Mouse (Mus musculus): Measurements from ENCODE around the gene Sun5. TPM values are rescaled to one million over a fixed set of nuclear protein-coding genes. Genes with fewer than 3 reads are reported as not detected.
A peak's percentile ranks its signal among the peaks of the same experiment; 100 is the strongest.

Sun5 gene
- polyA plus RNA-seq (2012; rRNA removed): 255 and 271 TPM in 2 replicates

DNA sequence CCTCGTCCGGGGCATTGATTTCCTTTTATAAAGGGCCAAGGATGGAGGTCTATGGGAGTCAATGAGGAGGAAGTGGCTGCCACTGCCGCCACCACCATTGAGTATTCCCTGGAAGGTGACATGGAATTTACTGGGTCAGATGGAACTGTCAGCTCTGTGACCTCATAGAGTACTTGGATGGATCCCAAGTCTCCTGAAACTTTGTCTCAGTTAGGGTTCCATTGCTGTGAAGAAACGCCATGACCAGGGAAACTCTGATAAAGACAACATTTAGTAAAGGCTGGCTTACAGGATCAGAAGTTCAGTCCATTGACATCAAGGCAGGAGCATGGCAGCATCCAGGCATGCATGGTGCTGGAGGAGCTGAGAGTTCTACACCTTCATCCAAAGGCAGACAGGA is at the start of gene Sun5:
Gene Sun5, minus strand, starts transcription at position 101 of the 400 bp plus-strand sequence.
- H3K27ac ChIP-seq (ENCODE audit: control insufficient read depth, insufficient read depth, low read depth, low read length): no peak within 1 kb of the TSS; the same call in none of the 2 replicates
- H3K4me3 ChIP-seq (ENCODE audit: control insufficient read depth, low read depth, low read length): peak within 1 kb of the TSS; percentile 83
- TF ChIP-seq POLR2A (IDR thresholded peaks at IDR 0.05; ENCODE audit: control insufficient read depth, low read depth, low read length): peak; percentile 28; the same call in 1 of the 2 replicates
- no peak for TF ChIP-seq CTCF (IDR thresholded peaks at IDR 0.05; ENCODE audit: control insufficient read depth, insufficient read depth, insufficient replicate concordance, low read depth, low read length)
- no peaks in the 10 kb centered on the region for H3K36me3 ChIP-seq (ENCODE audit: control insufficient read depth, insufficient read depth, low read length)
- H3K4me1 ChIP-seq (ENCODE audit: control insufficient read depth, insufficient read depth, low read length): no peaks in the 10 kb centered on the region
- H3K27me3 ChIP-seq (ENCODE audit: control insufficient read depth, insufficient read depth, low read length): no peaks in the 10 kb centered on the region

GRCm38 (mm10) chr2:153917930-153918329 is 47.0 kb upstream of the Sun5 start, which contains the start of gene Bpifb3:
Bpifb3 (plus strand) TSS chr2:153918230.
- Histone ChIP-seq H3K36me3 (ENCODE audit: control insufficient read depth, insufficient read depth, low read length) (no peaks in the 10 kb centered on the region), H3K27ac (ENCODE audit: control insufficient read depth, insufficient read depth, low read depth, low read length) (no peak within 1 kb of the TSS), H3K4me3 (ENCODE audit: control insufficient read depth, low read depth, low read length) (no peak within 1 kb of the TSS), H3K27me3 (ENCODE audit: control insufficient read depth, insufficient read depth, low read length) (no peaks in the 10 kb centered on the region), H3K4me1 (ENCODE audit: control insufficient read depth, insufficient read depth, low read length) (no peaks in the 10 kb centered on the region)
- no peak for TF ChIP-seq POLR2A (IDR thresholded peaks at IDR 0.05; ENCODE audit: control insufficient read depth, low read depth, low read length)
- TF ChIP-seq CTCF (IDR thresholded peaks at IDR 0.05; ENCODE audit: control insufficient read depth, insufficient read depth, insufficient replicate concordance, low read depth, low read length): no peak

- Histone ChIP-seq H3K27ac (ENCODE audit: control insufficient read depth, insufficient read depth, low read depth, low read length) (no peak overlapping the region), H3K36me3 (ENCODE audit: control insufficient read depth, insufficient read depth, low read length) (no peaks in the 10 kb centered on the region), H3K27me3 (ENCODE audit: control insufficient read depth, insufficient read depth, low read length) (no peaks in the 10 kb centered on the region), H3K4me3 (ENCODE audit: control insufficient read depth, low read depth, low read length) (no peak overlapping the region), H3K4me1 (ENCODE audit: control insufficient read depth, insufficient read depth, low read length) (no peaks in the 10 kb centered on the region)
- no peak for TF ChIP-seq CTCF (IDR thresholded peaks at IDR 0.05; ENCODE audit: control insufficient read depth, insufficient read depth, insufficient replicate concordance, low read depth, low read length)
- TF ChIP-seq POLR2A (IDR thresholded peaks at IDR 0.05; ENCODE audit: control insufficient read depth, low read depth, low read length): no peak
Measured at GRCm38 (mm10) chr2:153914151-153914550, 43.3 kb upstream of the Sun5 start.

- Histone ChIP-seq H3K4me1 (ENCODE audit: control insufficient read depth, insufficient read depth, low read length) (no peaks in the 10 kb centered on the region), H3K27ac (ENCODE audit: control insufficient read depth, insufficient read depth, low read depth, low read length) (no peak overlapping the region), H3K27me3 (ENCODE audit: control insufficient read depth, insufficient read depth, low read length) (no peaks in the 10 kb centered on the region), H3K36me3 (ENCODE audit: control insufficient read depth, insufficient read depth, low read length) (no peaks in the 10 kb centered on the region), H3K4me3 (ENCODE audit: control insufficient read depth, low read depth, low read length) (no peak overlapping the region)
- no peak for TF ChIP-seq POLR2A (IDR thresholded peaks at IDR 0.05; ENCODE audit: control insufficient read depth, low read depth, low read length)
Measured at GRCm38 (mm10) chr2:153906626-153907025, 35.7 kb upstream of the Sun5 start.

DNA sequence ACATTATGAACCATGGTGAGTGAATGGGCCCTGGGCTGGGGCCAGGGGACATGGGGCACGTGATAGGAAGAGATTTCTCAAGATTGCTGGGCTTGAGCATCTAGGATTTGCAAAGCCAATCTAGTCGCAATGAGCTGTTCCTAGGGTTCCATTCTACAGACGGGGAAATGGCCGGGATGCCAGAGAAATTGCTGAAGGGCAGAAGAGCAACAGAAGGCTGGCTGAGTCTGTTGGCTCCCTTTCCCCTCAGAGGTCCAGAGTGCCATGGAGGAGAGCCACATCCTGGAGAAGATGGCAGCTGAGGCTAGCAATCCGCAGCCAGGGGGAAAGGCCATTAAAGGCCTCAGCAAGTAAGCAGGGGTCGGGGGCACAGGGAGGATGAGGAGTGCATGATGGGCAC is 31.8 kb upstream of the Sun5 start:
- H3K27ac ChIP-seq (ENCODE audit: control insufficient read depth, insufficient read depth, low read depth, low read length): no peak overlapping the region
- no peak overlapping the region for H3K4me3 ChIP-seq (ENCODE audit: control insufficient read depth, low read depth, low read length)
- H3K27me3 ChIP-seq (ENCODE audit: control insufficient read depth, insufficient read depth, low read length): no peaks in the 10 kb centered on the region
- TF ChIP-seq POLR2A (IDR thresholded peaks at IDR 0.05; ENCODE audit: control insufficient read depth, low read depth, low read length) (no peak), CTCF (IDR thresholded peaks at IDR 0.05; ENCODE audit: control insufficient read depth, insufficient read depth, insufficient replicate concordance, low read depth, low read length) (no peak)
- H3K4me1 ChIP-seq (ENCODE audit: control insufficient read depth, insufficient read depth, low read length): no peaks in the 10 kb centered on the region
- H3K36me3 ChIP-seq (ENCODE audit: control insufficient read depth, insufficient read depth, low read length): no peaks in the 10 kb centered on the region

DNA sequence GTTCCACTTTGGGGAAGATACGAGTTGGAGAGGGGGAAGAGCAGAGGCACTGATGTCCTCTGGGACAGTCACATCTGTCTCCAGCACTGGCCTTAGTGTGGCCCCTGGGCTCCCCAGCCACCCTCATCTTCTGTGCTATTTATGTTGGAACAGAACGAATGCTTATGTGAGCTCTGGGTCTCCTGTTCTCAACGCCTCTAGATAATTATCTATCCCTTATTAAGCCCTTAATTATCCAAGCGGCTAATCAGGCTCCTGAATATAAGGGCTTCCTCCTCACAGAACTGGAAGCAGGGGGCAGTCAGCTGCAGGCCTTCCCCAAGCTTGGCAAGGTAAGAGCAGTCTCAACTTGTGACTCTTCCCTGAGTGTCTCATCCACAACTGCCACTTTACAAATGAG is 29.2 kb upstream of the Sun5 start, which contains the start of gene Bpifb6:
Gene Bpifb6, plus strand, starts transcription at position 301 of the 400 bp plus-strand sequence.
- H3K27ac ChIP-seq (ENCODE audit: control insufficient read depth, insufficient read depth, low read depth, low read length): no peak within 1 kb of the TSS
- no peak within 1 kb of the TSS for H3K4me3 ChIP-seq (ENCODE audit: control insufficient read depth, low read depth, low read length)
- no peaks in the 10 kb centered on the region for H3K27me3 ChIP-seq (ENCODE audit: control insufficient read depth, insufficient read depth, low read length)
- no peak for TF ChIP-seq POLR2A (IDR thresholded peaks at IDR 0.05; ENCODE audit: control insufficient read depth, low read depth, low read length)
- TF ChIP-seq CTCF (IDR thresholded peaks at IDR 0.05; ENCODE audit: control insufficient read depth, insufficient read depth, insufficient replicate concordance, low read depth, low read length): no peak
- no peaks in the 10 kb centered on the region for H3K36me3 ChIP-seq (ENCODE audit: control insufficient read depth, insufficient read depth, low read length)
- no peaks in the 10 kb centered on the region for H3K4me1 ChIP-seq (ENCODE audit: control insufficient read depth, insufficient read depth, low read length)

- H3K36me3 ChIP-seq (ENCODE audit: control insufficient read depth, insufficient read depth, low read length): no peaks in the 10 kb centered on the region
- no peaks in the 10 kb centered on the region for H3K27me3 ChIP-seq (ENCODE audit: control insufficient read depth, insufficient read depth, low read length)
- no peak overlapping the region for H3K27ac ChIP-seq (ENCODE audit: control insufficient read depth, insufficient read depth, low read depth, low read length)
- TF ChIP-seq CTCF (IDR thresholded peaks at IDR 0.05; ENCODE audit: control insufficient read depth, insufficient read depth, insufficient replicate concordance, low read depth, low read length) (no peak), POLR2A (IDR thresholded peaks at IDR 0.05; ENCODE audit: control insufficient read depth, low read depth, low read length) (no peak)
- H3K4me1 ChIP-seq (ENCODE audit: control insufficient read depth, insufficient read depth, low read length): no peaks in the 10 kb centered on the region
- no peak overlapping the region for H3K4me3 ChIP-seq (ENCODE audit: control insufficient read depth, low read depth, low read length)
Measured at GRCm38 (mm10) chr2:153899111-153899510, 28.2 kb upstream of the Sun5 start.

GRCm38 (mm10) chr2:153874745-153875144 is 3.9 kb upstream of the Sun5 start, which contains the start of gene Bpifb2:
Bpifb2 (plus strand) TSS chr2:153875045.
- no peaks in the 10 kb centered on the region for H3K4me1 ChIP-seq (ENCODE audit: control insufficient read depth, insufficient read depth, low read length)
- H3K4me3 ChIP-seq (ENCODE audit: control insufficient read depth, low read depth, low read length): no peak within 1 kb of the TSS
- H3K27me3 ChIP-seq (ENCODE audit: control insufficient read depth, insufficient read depth, low read length): no peaks in the 10 kb centered on the region
- H3K36me3 ChIP-seq (ENCODE audit: control insufficient read depth, insufficient read depth, low read length): no peaks in the 10 kb centered on the region
- TF ChIP-seq POLR2A (IDR thresholded peaks at IDR 0.05; ENCODE audit: control insufficient read depth, low read depth, low read length) (no peak), CTCF (IDR thresholded peaks at IDR 0.05; ENCODE audit: control insufficient read depth, insufficient read depth, insufficient replicate concordance, low read depth, low read length) (no peak)
- H3K27ac ChIP-seq (ENCODE audit: control insufficient read depth, insufficient read depth, low read depth, low read length): no peak within 1 kb of the TSS

Data from testis, adult 2 months (tissue).